Mouse (Mus musculus) liver (tissue): ENCODE data around the gene D930020B18Rik.

Source experiments
- DNase-seq: peaks from one replicate; pipeline ENCODE4 v3.0.0-alpha.2; 2020; ENCODE audit warnings: mixed read lengths

Gene D930020B18Rik

DNA sequence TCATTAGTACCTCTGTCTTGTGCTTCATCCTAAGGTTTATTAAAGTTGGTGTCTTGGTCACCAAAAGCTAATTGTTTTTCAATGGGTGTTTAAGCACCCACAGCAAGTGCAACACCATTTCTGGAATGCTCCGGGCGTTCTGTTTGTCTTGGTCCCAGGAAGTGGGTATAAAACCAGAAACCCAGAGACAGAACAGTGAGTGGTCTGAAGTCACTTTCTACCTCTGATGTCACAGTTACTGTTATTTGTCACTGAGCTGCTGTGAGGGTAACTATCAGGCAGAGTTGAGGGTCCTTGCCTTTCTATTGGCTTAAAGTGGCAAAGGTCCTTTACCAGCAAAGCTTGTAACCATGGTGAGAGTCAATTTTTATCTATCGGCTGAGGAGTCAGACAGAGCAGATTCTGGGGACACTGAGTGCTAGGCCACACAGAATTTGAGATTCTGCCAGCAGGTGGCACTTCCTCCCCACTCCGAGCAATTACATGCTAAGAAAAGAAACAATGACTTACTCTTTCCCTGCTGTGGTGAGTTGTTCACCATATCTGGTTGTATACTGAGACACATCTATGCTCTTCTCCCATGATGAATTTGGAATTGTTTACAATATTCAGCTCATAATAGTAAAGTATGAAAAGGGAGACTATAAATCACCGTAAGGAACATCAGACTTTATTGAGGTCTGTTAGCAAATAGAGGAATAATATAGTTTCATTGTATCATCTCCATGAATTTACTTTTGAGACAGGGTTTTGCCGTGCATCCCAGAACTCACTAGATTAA, 1.0 kb upstream of the D930020B18Rik start:
- peak; percentile 19 for DNase-seq

DNA sequence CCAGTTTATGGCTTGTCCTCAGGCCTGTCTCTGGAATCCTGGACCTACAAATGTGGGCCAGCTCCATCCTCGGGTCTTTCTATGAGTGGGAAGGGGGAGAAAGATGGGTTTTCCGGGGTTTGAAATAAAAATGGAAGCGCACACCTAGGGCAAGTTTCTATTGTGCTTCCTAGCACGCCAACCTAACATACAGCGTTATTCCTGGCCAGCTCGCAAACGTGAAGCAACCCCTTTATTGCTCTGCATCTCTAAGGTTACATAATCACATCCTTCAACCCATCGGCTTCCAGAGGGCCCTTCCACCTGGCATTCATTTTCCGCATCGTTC, 480 bp upstream of the D930020B18Rik start:
- DNase-seq, result no peak

DNA sequence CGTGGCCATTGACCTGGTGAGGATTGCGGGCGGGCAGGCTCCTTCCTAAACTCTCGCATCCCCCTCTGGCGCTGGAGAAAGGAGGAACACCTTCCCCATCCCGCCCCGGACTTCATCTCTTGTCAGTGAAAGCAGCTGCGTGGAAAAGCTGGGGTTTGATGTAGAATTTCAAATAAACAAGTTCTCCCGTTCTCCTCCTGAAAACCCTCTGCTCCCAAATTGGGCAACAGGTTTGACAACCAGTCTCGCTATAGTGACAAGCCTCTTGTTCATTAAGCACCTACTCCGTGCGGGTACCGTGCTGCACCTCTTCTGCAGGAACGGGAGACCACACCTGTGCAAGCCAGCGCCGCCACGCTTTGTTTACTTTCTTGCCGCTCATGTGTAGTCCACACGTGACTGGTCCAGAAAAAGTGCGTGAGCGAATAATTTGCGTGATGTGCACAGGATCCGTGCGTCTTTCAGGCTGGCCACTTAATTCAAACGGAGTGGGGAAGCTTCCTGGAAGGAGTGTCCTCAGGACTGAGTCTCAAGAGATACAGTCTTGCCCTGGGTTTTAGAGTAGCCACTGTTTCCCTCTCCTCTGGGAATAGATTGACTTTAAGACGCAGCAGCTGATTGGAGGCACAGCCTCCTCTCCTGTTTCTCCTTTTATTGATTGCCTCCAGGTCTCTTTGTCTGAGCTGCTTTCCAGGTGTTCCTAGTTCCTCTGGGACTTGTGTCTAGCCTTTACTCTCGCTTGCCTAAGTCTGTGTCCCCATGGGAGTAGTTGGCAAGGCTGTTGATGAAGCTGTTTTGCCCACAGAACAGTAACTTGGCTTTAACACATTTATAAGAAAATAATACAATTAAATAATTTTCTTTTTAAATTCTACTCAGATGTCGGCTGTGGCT, 913 bp downstream of the D930020B18Rik start:
- DNase-seq, result no peak

DNA sequence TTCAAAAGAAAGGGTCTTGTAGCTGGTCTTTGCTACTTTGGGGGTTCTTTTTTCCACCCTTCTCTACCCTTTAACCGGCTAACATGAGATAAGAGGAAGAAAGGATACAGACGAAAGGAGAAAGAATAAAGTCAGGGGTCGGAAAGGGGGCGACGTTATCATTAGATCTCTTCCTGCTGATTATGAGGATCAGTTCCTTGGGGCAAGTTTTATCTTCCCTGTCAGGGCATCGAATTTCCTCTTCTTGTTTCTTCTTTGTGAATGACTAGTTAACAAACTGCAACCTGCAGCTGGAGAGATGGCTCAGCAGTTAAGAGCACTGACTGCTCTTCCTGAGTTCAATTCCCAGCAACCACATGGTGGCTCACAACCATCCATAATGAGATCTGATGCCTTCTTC, 4.9 kb downstream of the D930020B18Rik start:
- no peak for DNase-seq

DNA sequence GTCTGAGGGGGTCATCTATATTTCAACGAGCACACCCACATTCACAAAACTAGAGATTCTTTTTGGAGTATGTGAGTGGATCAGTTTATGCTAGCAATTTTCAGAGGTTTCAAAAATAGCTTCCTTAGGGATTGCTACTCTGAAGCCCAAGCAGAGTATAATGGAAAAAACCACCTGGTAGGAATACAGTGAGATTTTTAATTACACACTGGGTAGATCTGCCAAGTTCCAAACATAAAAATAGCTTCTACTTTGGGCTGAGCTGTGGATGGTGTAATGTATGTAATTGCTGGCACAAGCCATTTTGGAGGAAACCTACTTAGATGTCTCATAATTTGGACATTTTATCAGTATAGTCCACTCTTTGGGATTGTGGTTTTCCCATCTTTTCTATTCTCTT, 11.7 kb downstream of the D930020B18Rik start:
- DNase-seq, result no peak

DNA sequence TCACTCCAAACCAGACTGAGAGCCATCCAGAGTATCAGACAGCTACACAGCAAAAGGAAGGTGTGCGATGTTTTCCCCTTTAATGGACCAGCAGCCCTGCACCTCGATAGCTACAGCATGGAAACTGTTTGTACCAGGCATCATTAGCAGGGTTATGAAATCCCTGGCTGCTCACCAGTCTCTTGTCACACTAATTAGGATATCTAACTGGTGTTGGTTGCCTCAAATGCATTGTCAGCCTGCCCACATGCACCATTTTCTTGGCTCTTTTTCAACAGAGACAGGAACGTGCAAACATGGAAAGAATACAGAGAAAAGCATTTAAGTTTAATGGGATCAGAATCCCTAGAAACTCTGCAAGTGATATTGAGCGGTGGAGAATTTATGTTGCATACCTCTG, 14.5 kb downstream of the D930020B18Rik start:
- no peak for DNase-seq

DNA sequence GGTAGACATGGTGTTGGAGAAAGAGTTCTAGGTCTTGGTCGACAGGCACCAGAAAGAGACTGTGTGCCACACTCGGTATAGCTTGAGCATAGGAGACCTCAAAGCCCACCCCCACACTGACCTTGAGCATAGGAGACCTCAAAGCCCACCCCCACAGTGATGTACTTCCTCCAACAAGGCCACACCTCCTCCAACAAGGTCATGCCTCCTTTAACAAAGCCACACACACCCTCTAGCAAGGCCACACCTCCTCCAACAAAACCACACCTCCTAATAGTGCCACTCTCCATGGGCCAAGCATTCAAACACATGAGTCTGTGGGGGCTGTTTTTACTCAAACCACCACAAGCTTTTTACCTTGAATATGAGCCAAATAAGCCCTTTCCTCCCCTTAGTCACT, 21.3 kb downstream of the D930020B18Rik start:
- no peak for DNase-seq

DNA sequence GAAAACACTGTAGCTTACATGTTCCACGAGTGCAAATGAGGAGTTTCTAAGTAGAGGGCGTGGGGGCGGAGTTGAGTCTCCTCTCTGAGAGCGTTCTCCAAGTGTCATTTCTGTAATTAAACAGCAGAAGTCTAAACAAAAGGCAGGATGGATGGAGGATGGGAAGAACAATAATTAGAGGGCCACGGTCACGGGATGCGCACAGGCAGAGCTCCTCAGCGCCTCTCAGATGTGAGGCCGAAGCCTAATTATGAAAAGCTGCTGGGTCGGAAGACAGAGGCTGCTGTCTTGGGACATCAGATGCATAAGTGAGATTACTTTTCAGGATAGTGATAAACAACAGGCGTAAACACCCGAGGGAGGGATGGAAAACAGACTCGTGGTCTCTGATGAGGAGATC, 22.2 kb downstream of the D930020B18Rik start:
- DNase-seq, result no peak

DNA sequence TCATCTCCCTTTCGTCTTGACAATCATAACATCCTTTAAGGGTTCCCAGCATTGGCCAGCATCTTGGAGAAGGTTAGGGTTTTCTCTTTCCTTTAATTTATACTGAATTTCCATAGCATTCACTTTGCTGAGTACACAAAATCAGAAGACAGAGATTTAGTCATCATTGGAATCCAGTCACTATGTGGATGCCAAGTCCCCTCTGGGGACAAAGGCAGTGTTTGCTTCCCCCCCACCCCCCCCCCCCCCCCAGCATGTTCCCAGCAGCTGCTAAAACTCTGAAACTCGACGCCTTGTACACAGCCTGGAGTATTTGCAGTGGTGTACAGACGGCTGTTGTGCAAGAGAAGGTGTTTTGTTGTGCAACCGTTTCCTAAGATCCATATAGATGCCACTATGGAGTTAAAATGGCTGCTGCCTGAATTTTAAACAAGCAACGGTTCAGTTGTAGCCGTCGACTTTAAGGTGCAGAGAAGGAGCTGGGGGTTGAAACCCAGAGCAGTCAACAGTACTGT, 24.3 kb downstream of the D930020B18Rik start:
- DNase-seq, result no peak

DNA sequence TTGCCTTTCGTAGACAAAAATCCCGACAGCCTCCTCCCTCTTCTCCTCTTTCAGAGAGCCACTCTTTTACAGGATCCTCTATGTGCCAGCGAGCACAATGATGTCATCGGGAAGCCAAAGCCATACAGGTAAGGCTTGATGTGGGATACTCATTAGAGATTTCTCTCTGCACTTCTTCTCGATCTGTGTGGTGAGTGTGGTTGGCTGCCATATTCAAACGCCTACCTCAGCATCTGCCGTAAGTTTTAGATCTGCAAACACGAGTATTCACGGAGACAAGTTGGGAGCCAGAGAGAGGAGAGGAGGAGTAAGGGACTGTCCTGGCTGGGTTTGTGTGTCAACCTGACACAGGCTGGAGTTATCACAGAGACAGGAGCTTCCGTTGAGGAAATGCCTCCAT, 27.7 kb downstream of the D930020B18Rik start:
- no peak for DNase-seq

DNA sequence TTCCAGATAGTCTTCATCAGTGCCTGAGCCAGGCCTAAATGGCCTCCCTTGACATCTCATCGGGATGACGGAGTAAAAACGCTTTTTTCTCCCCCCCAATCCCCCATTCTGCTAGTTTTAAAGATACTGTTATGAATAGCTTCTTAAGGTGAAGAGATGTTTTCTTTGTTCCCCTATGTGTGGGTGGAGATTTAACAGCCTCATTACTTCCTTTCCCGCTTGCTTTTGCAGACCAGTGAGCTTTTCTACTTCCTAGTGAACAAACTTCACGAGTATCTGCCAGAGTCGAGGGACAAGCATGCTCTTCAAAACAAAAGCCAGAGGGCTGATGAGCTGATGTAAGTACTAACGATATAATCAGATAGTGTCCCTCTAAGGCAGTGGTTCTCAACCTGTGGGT, 35.6 kb downstream of the D930020B18Rik start:
- DNase-seq, result no peak

DNA sequence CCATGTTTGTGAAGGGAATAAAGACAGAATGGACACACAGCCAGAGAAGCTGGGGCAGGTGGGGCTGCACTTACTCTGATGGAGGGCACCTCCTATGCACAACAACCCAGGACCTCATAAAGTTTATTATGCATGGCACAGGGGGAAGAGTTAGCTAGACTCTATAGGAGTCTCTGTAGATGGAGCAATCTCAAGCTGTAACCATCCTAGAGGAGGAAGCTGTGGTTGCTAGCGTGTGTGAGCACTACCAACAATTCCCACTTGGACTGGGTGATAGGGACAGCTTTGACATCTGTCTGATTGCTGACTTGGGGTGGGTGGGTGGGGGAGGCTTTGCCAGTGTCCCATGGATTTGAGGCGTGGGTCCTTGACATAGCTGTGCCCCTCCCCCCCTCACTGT, 39.5 kb downstream of the D930020B18Rik start:
- no peak for DNase-seq

DNA sequence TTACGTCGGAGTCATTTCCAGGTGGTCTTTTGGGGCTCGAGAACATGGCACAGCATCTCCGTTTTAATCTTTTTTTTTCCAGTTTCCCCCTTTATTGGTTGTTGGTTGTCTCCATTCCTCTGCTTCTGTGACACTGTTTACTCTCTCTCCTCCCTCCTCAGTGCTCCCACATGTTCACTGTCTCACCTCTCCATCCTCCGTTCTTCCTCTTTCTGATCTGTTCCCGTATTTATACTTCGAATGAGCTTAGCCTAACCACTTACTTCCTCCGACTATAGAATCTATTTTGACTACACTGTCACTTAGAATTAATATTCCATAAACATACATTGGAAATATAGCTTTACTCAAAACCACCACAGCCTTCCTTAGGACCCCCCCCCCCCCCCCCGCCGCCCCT, 41.2 kb downstream of the D930020B18Rik start:
- no peak for DNase-seq

DNA sequence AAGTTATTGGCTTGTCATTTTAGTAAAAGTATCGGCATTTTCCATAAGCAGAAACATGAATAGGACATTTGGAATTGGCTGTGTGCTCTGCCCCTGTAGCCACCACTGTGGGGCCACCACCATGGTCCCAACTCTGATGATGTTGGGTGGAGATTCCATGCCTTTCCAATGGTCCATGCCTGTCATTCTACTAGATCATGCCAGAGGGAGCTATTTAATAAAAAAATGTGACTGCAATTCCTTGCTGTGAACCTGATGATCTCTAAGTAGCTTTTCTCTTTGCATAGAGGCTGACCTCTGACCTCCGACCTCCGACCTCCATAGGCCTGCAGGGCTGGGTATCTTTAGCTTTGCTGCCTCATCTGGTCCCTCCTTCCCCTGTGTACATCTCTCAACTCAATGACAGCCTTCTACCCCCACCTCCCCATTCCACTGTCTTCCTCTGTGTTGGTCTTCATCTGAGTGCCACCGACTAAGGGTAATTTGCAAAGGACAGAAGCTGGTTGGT, 44.8 kb downstream of the D930020B18Rik start:
- no peak for DNase-seq

DNA sequence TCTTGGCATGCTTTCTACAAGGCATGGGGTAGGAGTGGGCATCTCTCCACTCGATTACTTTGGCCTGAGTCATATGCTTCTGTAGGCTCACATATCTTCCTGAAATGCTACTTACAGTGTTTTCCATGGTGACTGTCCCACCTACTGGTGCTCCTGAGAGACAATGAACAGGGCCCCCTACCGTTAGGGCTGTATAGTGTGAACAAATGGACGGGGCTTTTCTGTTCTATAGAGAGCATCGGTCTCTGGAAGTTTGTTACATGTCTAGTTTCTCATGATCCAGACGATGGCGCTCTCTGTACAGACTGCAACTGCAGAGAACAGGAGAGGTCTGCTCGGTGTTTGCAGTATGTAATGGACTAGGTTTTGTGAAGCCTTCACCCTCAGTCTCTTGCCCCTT, 46.1 kb downstream of the D930020B18Rik start:
- no peak for DNase-seq

DNA sequence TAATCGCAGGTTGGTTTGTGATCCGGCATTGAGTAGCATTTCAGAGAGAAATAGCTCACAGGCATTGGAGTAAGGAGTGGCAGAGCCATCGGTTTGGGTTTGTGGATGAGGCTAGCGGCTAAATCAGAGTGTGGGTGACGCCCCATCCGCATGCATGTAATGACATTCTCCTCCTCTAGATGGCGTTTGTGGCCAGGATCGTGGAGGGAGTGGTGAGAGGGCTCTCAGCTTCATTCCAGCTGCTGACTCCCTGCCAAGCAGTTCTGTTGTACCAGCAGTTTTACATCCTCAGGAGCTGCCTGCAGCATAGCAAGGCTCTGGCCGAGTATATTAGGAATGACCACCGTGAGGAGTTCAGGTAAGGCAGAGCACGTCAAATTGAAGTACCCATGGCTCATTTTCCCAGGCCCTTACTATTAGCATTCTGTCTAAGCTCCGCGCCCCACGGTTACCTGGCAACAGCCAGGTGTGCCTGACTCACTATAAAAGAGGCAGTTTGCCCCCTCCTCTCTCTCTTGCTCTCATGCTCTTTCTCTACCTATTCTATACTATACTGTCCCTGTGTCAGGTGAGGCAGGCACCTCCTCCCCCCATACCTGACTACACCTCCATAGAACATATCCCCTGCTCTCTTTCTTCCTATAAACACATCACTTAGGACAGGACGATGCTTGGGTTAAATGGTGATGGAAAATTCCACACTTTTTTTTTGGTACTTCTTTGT, 48.4 kb downstream of the D930020B18Rik start:
- peak; percentile 52 for DNase-seq

DNA sequence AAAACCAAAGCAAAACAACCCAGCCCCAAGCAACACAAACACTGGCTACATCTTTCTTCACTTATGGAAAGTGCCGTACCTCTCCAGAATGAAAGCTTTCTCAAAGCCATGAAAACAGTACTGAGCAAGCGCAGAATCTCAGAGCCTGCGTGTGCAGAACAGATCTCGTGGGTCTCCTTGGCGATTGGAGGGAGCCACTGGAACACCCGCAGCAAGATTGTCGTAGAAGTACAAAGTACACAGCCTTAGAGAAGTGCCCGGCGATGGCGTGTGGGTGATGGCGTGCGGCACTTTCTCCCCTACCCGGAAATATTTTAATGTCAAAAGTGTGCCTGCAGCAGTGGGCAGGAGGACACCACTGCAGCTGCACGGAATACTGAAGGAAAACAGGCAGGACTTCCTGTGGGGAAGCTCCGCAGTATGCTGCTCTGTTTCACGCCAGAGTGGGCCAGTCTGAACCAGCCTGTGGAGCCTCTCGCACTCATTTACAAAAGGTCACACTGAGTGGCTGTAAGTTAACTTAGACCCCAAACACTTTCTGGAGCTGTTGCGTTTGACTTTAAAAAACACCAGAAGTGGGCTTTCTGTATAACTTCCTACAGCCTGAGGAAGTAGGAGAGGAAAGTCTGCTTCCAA, 51.7 kb downstream of the D930020B18Rik start:
- no peak for DNase-seq

DNA sequence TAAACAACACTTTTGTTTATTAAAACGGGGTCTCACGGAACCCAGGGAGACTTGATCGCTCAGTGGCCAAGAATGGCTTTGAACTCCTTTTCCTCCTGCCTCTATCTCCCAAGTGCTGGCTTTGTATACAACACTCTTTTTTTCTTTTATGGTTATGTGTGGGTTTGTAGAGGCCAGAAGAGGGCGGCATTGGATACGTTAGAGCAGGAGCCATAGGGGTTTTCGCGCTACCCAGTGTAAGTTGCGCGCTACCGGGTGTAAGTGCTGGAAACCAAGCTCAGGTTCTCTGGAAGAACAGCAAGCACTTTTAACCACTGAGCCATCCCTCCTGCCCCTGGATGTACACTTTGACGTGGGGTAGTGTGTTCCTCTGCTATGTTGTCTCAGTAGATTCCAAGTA, 53.2 kb downstream of the D930020B18Rik start:
- no peak for DNase-seq

DNA sequence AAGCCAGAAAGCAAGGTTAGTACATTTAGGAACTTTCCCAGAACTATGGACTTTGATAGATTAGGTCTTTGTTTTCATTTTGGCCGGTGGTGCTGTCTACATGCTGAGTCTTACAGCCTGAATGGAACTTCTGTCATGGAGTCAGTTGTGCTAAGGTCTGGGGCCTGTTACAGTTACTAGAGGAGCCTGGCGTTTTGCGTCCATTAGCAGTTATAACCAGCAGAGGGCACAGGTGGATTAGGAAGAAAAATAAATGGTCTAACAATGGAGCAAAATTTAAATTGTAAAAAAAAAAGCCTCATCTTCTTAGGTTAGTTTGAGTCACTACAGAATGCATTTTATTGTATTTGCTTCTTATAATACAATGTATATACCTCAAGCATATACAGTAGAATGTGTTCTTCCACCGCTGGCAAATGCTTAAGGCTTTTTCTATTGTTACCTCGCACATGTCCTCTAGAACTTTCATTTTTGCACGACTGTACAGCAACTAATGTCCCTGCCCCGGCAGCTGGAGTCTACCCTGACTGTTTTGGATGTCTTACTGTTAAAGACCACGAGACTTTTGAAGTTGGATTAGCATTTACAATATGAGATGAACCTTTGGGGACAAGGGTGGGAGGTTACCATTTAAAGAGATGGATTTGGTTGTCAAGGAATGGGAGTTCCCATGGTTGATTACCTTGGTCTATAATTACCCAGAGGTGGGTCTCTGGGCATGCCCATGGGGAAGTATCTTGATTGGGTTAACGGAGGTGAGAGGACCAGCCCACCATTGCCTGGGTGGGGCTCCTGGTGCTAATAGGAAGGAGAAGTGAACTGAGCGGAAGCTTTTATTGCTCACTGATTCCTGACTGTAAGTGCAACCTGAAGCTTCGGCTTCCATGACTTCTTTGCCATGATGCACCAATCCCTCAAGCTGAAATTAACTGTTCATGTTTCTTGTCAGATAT, 60.2 kb downstream of the D930020B18Rik start:
- peak; percentile 18 for DNase-seq

DNA sequence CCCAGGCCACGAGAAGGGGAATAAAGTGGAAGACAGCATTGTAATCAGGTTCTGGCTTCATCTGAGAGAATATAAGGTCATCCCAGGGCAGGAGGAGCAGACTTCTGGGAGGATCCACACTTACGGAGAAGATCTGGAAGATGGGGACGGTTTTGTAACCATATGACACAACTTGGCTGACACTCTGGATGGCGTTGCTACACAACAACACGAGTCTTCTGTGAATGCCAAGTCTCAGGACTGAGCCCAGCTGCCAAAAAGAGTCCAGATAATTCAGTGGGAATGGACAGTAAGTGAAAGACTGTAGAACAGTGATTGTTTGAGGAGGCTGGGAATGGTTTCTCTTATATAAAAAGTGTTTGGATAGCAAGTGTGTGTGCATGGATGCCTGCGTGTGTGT, 62.2 kb downstream of the D930020B18Rik start:
- DNase-seq, result no peak

DNA sequence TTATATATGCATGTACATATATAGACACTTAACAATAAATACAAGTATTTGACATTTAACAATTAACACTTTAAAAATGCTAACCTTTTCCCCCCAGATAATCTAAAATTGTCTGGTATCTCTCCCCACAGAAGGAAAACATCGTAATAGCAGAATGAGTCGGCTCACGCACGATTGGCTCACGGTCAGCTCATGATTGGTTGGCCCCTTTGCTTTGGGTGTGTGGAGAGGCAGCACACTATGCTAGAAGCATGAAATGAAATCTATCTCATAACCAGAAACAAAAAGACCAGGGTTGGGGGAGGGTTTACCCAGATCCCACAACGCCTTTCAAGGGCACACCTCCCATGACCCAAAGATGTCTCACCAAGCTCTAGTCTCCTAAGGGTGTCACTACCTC, 63.5 kb downstream of the D930020B18Rik start:
- no peak for DNase-seq
